ENCODE assay signal across 15 mouse cellular contexts in the genomic region with DNA sequence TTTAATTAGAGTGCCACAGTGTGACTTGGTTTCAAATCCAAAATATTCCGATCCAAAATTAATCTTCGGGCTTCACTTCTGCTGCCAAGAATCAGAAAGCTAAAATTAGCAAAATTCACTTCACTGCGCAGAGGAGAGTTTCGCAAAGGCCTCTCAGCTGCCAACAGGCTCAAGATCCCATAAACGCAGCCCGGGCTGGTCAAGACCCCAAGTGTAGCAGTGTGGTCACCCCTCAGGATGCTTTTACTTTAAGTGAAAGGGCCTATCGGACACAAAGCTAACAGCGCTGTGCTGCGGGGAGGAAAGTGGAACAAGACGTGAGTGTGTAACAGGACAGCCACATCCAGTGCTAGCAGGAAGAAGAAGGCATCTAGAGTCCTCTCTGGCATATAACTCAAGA.
"Had no signal": no experiment of that assay in that cellular context is flagged by ENCODE, and none has a peak within 500 bp of the region (broad histone marks: within the 10 kb centered on the region; RNA-seq: fewer than 3 reads in every experiment).

No protein-coding gene starts in this region.

- H3K36me3 ChIP-seq: kidney, embryonic 15.5 days; limb, embryonic 15.5 days; midbrain, embryonic 13.5 days; neural tube, embryonic 15.5 days had no signal

- H3K27me3 ChIP-seq: kidney, embryonic 15.5 days; limb, embryonic 15.5 days; midbrain, embryonic 13.5 days; neural tube, embryonic 15.5 days had no signal

- H3K27ac ChIP-seq: kidney, embryonic 15.5 days; limb, embryonic 15.5 days; midbrain, embryonic 13.5 days; neural tube, embryonic 15.5 days; stomach, postnatal 0 days had no signal

- H3K4me2 ChIP-seq: kidney, embryonic 15.5 days; limb, embryonic 15.5 days; midbrain, embryonic 13.5 days; neural tube, embryonic 15.5 days had no signal

- H3K9me3 ChIP-seq: kidney, embryonic 15.5 days; limb, embryonic 15.5 days; midbrain, embryonic 13.5 days; neural tube, embryonic 15.5 days had no signal

- H3K4me3 ChIP-seq: kidney, embryonic 15.5 days; limb, embryonic 15.5 days; midbrain, embryonic 13.5 days; myocyte; neural tube, embryonic 15.5 days had no signal

- H3K9ac ChIP-seq: kidney, embryonic 15.5 days; limb, embryonic 15.5 days; liver, embryonic 14.5 days; midbrain, embryonic 13.5 days; neural tube, embryonic 15.5 days had no signal

- ATAC-seq: midbrain, embryonic 13.5 days had no signal

- DNase-seq: kidney, adult 18-20 months; kidney, postnatal 14 days; layer of hippocampus, postnatal 36 days; lung, adult 18-20 months; lung, postnatal 10 days; right cerebral cortex, adult 18-20 months; right cerebral cortex, postnatal 25 days; thymus, postnatal 14 days had no signal
